Mouse (Mus musculus): ENCODE measurements at regions not wholly inside any gene's neighbourhood (a gene's known extent, or its start where the extent isn't known, plus 50 kb on each side); places are given as distances from the start of the nearest gene placed in this dataset.
A peak's percentile ranks its signal among the peaks of the same experiment; 100 is the strongest.

DNA sequence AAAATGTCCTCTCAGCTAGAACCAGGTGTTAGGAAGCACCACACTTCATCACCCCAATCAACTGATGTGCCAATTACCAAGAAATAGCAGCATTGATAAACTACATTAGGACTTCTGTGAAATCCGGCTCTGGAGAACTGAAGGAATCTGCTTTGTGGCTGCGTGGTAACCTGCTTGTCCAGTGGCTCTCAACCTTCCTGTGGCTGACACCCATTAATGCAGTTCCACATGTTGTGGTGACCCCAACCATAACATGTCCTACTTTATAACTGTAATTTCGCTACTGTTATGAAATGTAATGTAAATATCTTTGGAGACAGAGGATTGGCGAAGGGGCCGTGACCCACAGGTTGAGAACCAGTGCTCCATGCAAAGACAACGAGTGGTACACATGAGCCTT, 136.7 kb downstream of the Gm11011 start:
- DNase-seq (ENCODE audit: low spot score in 2 of 2), result no peak

GRCm38 (mm10) chr2:169447495-169448280, 139.9 kb downstream of the Gm11011 start:
- peak; percentile 4 to 15 for DNase-seq (ENCODE audit: low spot score in 2 of 2)

DNA sequence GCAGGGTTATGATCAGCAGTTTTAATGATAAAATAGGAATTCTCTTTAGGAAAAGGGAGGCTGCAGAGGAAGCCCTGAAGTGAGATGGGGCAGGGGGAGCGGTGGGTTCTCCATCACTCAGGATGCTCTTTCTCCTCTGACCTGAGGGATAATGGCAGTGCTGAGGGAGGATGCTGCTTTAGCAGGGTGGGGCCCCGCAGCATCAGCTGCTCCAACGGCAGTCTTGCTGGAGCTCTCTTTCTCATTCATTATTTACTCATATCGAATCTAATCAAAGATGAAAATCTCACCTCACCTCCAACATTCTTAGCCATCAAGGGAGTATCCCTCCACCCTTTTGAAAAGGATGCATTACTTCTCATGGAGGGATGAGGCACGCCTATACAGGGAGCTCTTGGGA, 141.7 kb downstream of the Gm11011 start:
- DNase-seq (ENCODE audit: low spot score in 2 of 2), result no peak

GRCm38 (mm10) chr2:169445371-169445770, 142.2 kb downstream of the Gm11011 start:
- no peak for DNase-seq (ENCODE audit: low spot score in 2 of 2)

- no peak for DNase-seq (ENCODE audit: low spot score in 2 of 2)
These were observed 144.3 kb downstream of the Gm11011 start for GRCm38 (mm10) chr2:169443271-169443670.

DNA sequence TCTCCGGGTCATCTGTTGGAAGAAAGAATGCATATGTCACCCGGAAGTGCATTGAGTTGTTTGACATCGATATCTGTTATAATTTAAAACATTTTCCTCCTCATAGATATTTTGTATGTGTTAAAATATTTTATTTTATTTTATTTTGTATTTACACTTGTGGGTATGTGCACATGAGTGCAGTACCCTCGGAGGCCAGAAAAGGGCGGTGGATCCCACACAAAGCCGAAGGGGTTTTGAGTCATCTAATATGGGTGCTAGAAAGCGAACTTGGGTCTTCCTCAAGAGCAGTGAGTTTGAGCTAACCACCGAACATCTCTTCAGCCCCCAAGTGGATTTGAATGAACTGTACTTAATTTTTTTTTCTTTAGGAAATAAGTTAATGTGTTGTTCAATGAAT, 156.0 kb downstream of the Gm11011 start:
- DNase-seq (ENCODE audit: low spot score in 2 of 2), result no peak

DNA sequence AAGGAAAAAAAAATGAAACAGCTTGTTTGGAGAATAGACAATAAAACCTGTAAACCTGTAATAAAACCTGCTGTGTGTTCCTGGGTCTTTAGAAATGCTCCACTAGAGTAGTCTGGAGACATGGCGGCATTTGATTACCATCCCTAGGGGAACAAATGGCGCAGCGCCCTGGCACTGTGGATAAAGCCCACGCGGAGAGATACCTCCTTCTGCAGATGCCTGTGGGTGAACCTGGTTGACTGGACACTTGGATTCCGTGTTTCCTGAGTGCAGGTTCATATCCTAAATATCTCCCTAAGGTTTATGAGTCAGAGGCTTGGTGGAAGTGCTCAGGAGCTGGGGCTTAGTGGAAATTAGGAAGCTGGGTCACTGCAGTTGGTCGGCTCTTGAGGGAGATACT, 158.1 kb downstream of the Gm11011 start:
- DNase-seq (ENCODE audit: low spot score in 2 of 2), result no peak

GRCm38 (mm10) chr2:169424166-169424920, 163.2 kb downstream of the Gm11011 start:
- DNase-seq (ENCODE audit: low spot score in 2 of 2), result no peak

GRCm38 (mm10) chr2:169412361-169412760, 175.2 kb downstream of the Gm11011 start:
- DNase-seq (ENCODE audit: low spot score in 2 of 2), result no peak

DNA sequence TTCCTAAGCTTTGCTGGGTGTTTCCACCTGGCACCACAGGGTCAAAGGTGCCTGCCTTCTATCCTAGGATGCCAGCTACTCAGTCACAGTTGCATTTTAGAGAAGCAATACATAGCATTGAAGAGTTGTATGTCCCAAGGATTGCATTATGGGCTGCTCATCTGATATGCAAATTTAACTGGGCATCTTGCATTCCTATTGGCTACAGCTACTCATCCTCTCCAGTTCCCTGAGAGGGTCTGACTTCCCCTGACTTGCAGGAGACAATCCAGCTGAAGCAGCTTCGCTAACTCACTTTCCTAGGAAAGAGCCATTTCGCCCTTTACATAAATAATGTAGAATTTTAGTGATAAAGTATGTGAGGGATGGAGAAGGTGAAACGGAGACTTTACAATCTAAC, 177.5 kb downstream of the Gm11011 start:
- DNase-seq (ENCODE audit: low spot score in 2 of 2), result no peak

DNA sequence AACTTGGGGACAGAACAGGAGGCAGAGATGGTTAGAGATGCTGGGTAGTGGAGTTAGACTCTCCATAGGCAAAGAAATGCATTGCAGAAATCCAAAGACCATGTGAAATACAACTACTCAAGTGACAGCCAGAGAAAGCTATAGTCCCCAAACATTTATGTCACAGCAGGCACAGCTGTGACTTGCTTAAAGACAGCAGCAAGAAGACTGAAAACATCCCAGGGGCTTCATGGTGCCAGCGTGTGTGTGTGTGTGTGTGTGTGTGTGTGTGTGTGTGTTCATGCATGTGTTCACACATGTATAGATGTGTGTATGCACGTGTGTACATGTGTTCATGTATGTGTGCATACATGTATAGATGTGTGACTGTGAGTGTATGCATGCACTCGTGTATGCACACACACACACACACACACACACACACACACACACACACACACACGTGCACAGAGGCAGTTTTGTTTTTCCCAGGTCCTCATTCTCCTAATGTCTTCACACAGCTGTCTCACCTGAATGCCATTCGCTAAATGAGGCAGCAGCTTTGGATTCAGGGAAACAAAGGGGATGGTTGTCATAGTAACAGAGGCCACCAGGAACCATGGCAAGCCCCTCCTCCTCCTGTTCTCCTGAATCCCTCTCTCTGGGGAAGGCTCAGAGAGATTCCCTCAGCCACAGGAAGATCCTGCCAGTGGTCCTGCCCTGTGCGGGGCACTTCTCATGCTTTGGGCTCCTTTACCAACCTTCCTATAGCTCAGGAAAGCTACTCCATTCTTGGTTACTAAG, 182.4 kb downstream of the Gm11011 start:
- no peak for DNase-seq (ENCODE audit: low spot score in 2 of 2)

GRCm38 (mm10) chr2:169397758-169398157, 189.8 kb downstream of the Gm11011 start:
- DNase-seq (ENCODE audit: low spot score in 2 of 2), result no peak

DNA sequence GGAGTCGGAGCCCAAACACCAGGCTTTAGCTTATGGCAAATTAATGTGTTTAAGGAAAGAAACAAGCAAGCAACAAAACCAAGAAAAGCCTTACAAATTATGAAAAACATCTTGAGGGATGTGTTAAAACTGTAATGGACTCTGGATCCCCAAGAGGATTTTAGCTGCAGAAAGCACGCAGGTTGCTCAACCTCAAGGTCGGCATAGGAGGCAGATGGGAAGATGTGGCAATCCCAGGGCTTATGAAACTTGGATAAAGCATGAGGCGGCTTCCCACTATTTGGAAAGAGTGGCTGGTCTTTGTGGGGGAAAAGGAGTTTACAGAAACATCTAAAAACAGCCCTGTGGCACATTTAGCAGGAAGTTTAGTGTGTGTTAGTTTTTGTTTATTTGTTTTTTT, 190.5 kb downstream of the Gm11011 start:
- no peak for DNase-seq (ENCODE audit: low spot score in 2 of 2)

- no peak for DNase-seq (ENCODE audit: low spot score in 2 of 2)
These were observed 191.3 kb downstream of the Gm11011 start for GRCm38 (mm10) chr2:169396294-169396693.

DNA sequence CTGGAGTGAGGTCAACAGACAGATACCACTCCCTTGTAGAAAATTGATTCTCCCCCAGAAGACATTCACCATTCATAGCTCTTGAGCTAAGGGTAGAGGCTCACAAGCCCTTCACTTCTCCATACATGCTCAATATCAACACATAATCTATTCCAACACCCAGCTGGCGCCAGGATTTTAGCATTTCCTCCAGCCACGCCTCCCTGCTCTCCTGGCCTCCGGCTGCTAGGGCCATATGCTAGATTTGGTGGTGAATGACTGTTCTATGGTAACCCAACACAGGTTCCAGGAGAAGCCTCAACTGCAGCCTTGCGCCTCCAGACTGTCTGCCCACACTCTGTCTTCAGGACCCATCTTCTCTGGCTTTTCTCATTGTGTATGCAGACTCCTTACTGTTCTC, 197.9 kb downstream of the Gm11011 start:
- peak in 1 of 2 experiments; percentile 2 for DNase-seq (ENCODE audit: low spot score in 2 of 2)

- DNase-seq (ENCODE audit: low spot score in 2 of 2), result no peak
These were observed 199.0 kb downstream of the Gm11011 start for GRCm38 (mm10) chr2:169388569-169388968.

DNA sequence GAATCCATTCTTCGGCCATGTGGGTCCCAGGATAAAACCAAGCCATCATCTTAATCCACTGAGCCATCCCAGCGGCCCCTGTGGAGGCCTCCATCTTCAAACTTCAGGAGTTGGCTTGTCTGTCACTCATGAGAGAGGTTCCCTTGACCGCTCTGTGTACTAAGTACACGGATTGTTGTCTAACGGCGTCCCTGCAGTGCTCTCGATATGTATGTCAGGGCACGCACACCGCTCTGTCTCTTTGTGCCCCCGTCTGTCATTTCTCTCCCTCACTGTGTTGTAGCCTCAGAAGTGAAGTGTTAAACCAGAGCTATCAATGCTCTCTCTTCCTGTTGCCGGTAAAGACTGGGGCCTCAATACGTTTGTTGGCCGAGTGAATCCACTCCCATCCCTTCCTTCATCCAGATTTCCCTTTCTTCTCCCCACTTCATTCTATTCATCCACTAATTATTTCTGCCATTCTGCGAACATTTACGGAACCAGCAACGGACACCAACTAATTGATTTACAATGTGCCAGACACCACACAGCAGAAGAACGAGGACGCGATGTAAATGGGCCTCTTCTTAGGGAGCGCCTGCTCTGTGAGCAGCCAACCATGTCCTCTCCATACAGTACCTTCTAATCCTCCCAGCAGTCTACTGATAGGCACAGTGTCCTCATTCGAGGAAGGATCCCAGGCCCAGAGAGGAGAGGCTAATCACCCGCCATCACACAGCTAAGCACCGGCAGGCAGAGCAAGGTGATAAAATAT, 199.6 kb downstream of the Gm11011 start:
- no peak for DNase-seq (ENCODE audit: low spot score in 2 of 2)

DNA sequence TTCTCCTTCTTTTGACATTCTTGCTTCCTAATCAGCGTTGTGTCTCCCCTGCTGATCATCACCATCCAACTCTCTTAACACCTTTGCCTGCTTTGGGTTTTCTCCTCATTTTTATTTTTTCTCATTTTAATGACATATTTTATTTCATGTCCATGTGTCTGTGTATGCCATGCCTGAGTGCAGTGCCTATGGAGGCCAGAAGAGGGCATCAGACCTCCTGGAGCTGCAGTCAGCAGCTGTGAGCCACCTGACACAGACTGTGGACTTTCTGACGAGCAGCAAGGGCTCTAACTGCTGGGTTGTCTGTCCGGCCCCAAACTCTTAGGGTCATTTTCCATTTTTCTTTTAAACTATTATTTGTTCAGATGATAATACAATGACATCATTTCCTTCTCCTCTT, 203.8 kb downstream of the Gm11011 start:
- no peak for DNase-seq (ENCODE audit: low spot score in 2 of 2)

- DNase-seq (ENCODE audit: low spot score in 2 of 2), result no peak
These were observed 214.5 kb downstream of the Gm11011 start for GRCm38 (mm10) chr2:169373069-169373468.

DNA sequence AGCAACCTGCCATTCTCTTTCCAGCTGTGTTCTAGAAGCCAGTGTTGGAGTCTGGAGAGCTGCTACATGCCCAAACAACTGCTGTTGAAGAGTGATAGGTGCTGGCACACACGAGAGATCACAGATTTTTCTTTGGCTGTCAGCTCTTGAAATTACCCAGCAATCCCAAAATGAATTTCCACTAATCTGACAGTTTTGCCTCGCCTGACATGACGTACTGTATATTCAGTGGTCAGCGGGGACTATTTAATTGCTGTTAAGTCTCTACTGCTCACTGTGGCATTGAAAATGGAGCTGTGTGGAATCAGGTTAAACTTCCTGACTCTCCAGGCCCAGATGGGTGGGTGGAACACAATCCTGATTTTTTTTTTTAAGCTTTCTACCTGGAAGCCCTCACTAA, 222.5 kb downstream of the Gm11011 start:
- DNase-seq (ENCODE audit: low spot score in 2 of 2), result no peak

DNA sequence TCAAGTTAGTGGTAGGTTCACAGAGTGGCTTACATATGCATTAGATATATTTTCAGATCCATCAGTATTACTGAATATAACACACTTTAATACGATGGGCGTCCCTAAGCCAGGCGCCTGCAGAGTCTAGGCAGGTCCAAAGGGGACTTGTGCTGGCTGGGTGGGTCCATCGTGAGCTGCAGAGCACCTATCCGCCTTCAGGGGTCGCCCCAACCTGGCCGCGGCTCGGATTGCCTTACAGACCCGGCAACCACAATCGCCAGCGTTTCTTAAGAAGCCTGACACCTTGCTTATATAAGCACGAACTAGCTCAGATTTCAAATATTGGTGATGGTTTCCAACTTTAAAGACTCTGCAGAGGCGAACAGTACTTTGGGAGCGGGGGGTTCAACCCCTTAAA, 227.3 kb downstream of the Gm11011 start:
- DNase-seq (ENCODE audit: low spot score in 2 of 2), result peak in 1 of 2 experiments; percentile 5

DNA sequence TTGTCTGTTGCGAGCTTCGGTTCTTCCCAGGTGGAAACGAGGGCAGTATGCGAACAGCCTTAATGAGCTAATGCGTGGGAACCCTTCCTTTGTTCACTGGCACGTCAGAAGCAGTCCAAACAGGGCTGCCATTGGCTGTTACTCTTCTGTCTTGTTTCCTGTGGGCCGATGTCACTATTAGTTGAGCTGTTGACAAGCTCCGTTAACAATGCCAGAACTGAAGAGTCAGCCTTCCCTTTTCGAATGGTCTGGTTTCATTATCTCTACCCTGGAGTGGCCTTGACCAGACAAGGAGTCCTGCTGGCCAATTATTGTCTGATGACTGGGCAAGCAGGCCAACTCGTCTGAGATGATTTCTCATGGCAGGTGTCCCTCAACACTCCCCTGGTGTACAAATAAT, 230.1 kb downstream of the Gm11011 start:
- no peak for DNase-seq (ENCODE audit: low spot score in 2 of 2)

Data from frontal cortex, postnatal 25 days (tissue).